16 mouse cellular contexts compared by ENCODE assay signal in genomic region chr8:91566503-91566869, GRCm38 (mm10).
A peak's percentile ranks its signal among the peaks of the same experiment; 100 is the strongest.
DNase-seq lines count a peak whose midpoint lies in the region; ATAC-seq and TF ChIP-seq lines count a peak whose summit lies in the region.
"Had no signal": no experiment of that assay in that cellular context is flagged by ENCODE, and none has a peak within 500 bp of the region (broad histone marks: within the 10 kb centered on the region; RNA-seq: fewer than 3 reads in every experiment).

No protein-coding gene starts in this region.

- intact Hi-C loops in heart, postnatal 25 days (cut with DNase I) = loop anchor here (10.0 kb wide), 1 partner anchor 58 kb away; no protein-coding TSS in a partner anchor

- H3K4me3 ChIP-seq in forebrain, embryonic 13.5 days = no peak overlapping the region
- H3K4me3 ChIP-seq in forebrain, embryonic 15.5 days = no peak overlapping the region
- H3K4me3 ChIP-seq in heart, embryonic 15.5 days = no peak overlapping the region
- no peak overlapping the region for H3K4me3 ChIP-seq in midbrain, embryonic 12.5 days
- no peak overlapping the region for H3K4me3 ChIP-seq in midbrain, embryonic 14.5 days (replicated peaks; ENCODE audit: low read depth, low read length)
- no peak overlapping the region for H3K4me3 ChIP-seq in stomach, postnatal 0 days (ENCODE audit: low read depth, low read length)
- H3K4me3 ChIP-seq: gastrocnemius, adult 2 months; liver, embryonic 13.5 days had no signal

- peak; percentile 20; the same call in 1 of the 2 replicates for ATAC-seq in forebrain, embryonic 13.5 days
- ATAC-seq in forebrain, embryonic 15.5 days (replicated peaks) = no peak
- ATAC-seq in heart, embryonic 15.5 days (replicated peaks; ENCODE audit: insufficient number of reproducible peaks, insufficient read depth, low FRiP score, low read depth) = no peak
- ATAC-seq in midbrain, embryonic 12.5 days (ENCODE audit: low FRiP score, low read depth) = peak; percentile 34; the same call in 1 of the 2 replicates
- no peak for ATAC-seq in midbrain, embryonic 14.5 days (ENCODE audit: low FRiP score, low TSS enrichment)
- no peak for ATAC-seq in stomach, postnatal 0 days (ENCODE audit: low FRiP score, low TSS enrichment)

- peak overlapping the region; percentile 2; the same call in 1 of the 2 replicates for H3K4me2 ChIP-seq in forebrain, embryonic 13.5 days
- H3K4me2 ChIP-seq in forebrain, embryonic 15.5 days (replicated peaks) = no peak overlapping the region
- peak overlapping the region; percentile 31; the same call in 1 of the 2 replicates for H3K4me2 ChIP-seq in heart, embryonic 15.5 days
- H3K4me2 ChIP-seq in midbrain, embryonic 12.5 days (replicated peaks) = peak overlapping the region; percentile 22
- no peak overlapping the region for H3K4me2 ChIP-seq in midbrain, embryonic 14.5 days (ENCODE audit: low read length)
- no peak overlapping the region for H3K4me2 ChIP-seq in stomach, postnatal 0 days (replicated peaks; ENCODE audit: low read depth)
- H3K4me2 ChIP-seq: liver, embryonic 13.5 days had no signal

- 24% methylated on average over 2 of the region's 2 CpGs for WGBS in forebrain, embryonic 13.5 days
- 26% methylated on average over 2 of the region's 2 CpGs for WGBS in forebrain, embryonic 15.5 days
- WGBS in heart, embryonic 15.5 days = 55% methylated on average over 2 of the region's 2 CpGs
- 20% methylated on average over 2 of the region's 2 CpGs for WGBS in midbrain, embryonic 12.5 days
- 3% methylated on average over 2 of the region's 2 CpGs for WGBS in midbrain, embryonic 14.5 days
- 66% methylated on average over 2 of the region's 2 CpGs for WGBS in stomach, postnatal 0 days

- no peaks in the 10 kb centered on the region for H3K9me3 ChIP-seq in forebrain, embryonic 13.5 days (replicated peaks)
- H3K9me3 ChIP-seq in forebrain, embryonic 15.5 days = no peaks in the 10 kb centered on the region
- no peaks in the 10 kb centered on the region for H3K9me3 ChIP-seq in heart, embryonic 15.5 days (replicated peaks)
- H3K9me3 ChIP-seq in midbrain, embryonic 12.5 days = no peaks in the 10 kb centered on the region
- no peaks in the 10 kb centered on the region for H3K9me3 ChIP-seq in midbrain, embryonic 14.5 days (ENCODE audit: control insufficient read depth, low read length)
- no peaks in the 10 kb centered on the region for H3K9me3 ChIP-seq in stomach, postnatal 0 days (ENCODE audit: control insufficient read depth, low read length)
- H3K9me3 ChIP-seq: liver, embryonic 13.5 days had no signal

- TF ChIP-seq CTCF in stomach, postnatal 0 days (IDR thresholded peaks at IDR 0.05; ENCODE audit: low read depth) = no peak

- no peaks in the 10 kb centered on the region for H3K36me3 ChIP-seq in forebrain, embryonic 13.5 days (ENCODE audit: poor library complexity, severe bottlenecking)
- no peaks in the 10 kb centered on the region for H3K36me3 ChIP-seq in forebrain, embryonic 15.5 days
- H3K36me3 ChIP-seq in heart, embryonic 15.5 days = no peaks in the 10 kb centered on the region
- H3K36me3 ChIP-seq in midbrain, embryonic 12.5 days = no peaks in the 10 kb centered on the region
- H3K36me3 ChIP-seq in midbrain, embryonic 14.5 days (ENCODE audit: control insufficient read depth, insufficient read depth, low read length) = no peaks in the 10 kb centered on the region
- H3K36me3 ChIP-seq in stomach, postnatal 0 days (ENCODE audit: control insufficient read depth, insufficient read depth, low read length) = no peaks in the 10 kb centered on the region
- H3K36me3 ChIP-seq: liver, embryonic 13.5 days had no signal

- H3K4me1 ChIP-seq in forebrain, embryonic 13.5 days = peaks cover 37% of the 10 kb centered on the region
- H3K4me1 ChIP-seq in forebrain, embryonic 15.5 days = peaks cover 41% of the 10 kb centered on the region
- peaks cover 48% of the 10 kb centered on the region for H3K4me1 ChIP-seq in heart, embryonic 15.5 days (replicated peaks)
- H3K4me1 ChIP-seq in midbrain, embryonic 12.5 days = peaks cover 33% of the 10 kb centered on the region
- H3K4me1 ChIP-seq in midbrain, embryonic 14.5 days (ENCODE audit: control insufficient read depth, insufficient read depth, low read length) = peaks cover 25% of the 10 kb centered on the region
- H3K4me1 ChIP-seq in stomach, postnatal 0 days (replicated peaks; ENCODE audit: control insufficient read depth, insufficient read depth) = 0 out of 2 replicates have a peak, but pooled peaks cover 5% of the 10 kb centered on the region

- H3K27me3 ChIP-seq in forebrain, embryonic 13.5 days = peaks cover 13% of the 10 kb centered on the region; the same call in 1 of the 2 replicates
- H3K27me3 ChIP-seq in forebrain, embryonic 15.5 days = no peaks in the 10 kb centered on the region
- no peaks in the 10 kb centered on the region for H3K27me3 ChIP-seq in heart, embryonic 15.5 days
- H3K27me3 ChIP-seq in midbrain, embryonic 12.5 days = peaks cover 16% of the 10 kb centered on the region; the same call in 1 of the 2 replicates
- no peaks in the 10 kb centered on the region for H3K27me3 ChIP-seq in midbrain, embryonic 14.5 days (ENCODE audit: control insufficient read depth, insufficient read depth, low read length)
- no peaks in the 10 kb centered on the region for H3K27me3 ChIP-seq in stomach, postnatal 0 days (ENCODE audit: control insufficient read depth, insufficient read depth, low read length)
- H3K27me3 ChIP-seq: liver, embryonic 13.5 days had no signal

- peak overlapping the region; percentile 40; the same call in 1 of the 2 replicates for H3K27ac ChIP-seq in forebrain, embryonic 13.5 days
- no peak overlapping the region for H3K27ac ChIP-seq in forebrain, embryonic 15.5 days (replicated peaks)
- H3K27ac ChIP-seq in heart, embryonic 15.5 days = peak overlapping the region; percentile 14; the same call in 1 of the 2 replicates
- peak overlapping the region; percentile 46; the same call in 1 of the 2 replicates for H3K27ac ChIP-seq in midbrain, embryonic 12.5 days (replicated peaks)
- no peak overlapping the region for H3K27ac ChIP-seq in midbrain, embryonic 14.5 days (replicated peaks; ENCODE audit: low read depth, low read length)
- peak overlapping the region; percentile 70; the same call in 1 of the 2 replicates for H3K27ac ChIP-seq in stomach, postnatal 0 days (replicated peaks)
- H3K27ac ChIP-seq: gastrocnemius, adult 2 months; liver, embryonic 13.5 days had no signal

- no peak overlapping the region for H3K9ac ChIP-seq in forebrain, embryonic 13.5 days
- H3K9ac ChIP-seq in forebrain, embryonic 15.5 days (replicated peaks) = no peak overlapping the region
- H3K9ac ChIP-seq in heart, embryonic 15.5 days = no peak overlapping the region
- no peak overlapping the region for H3K9ac ChIP-seq in midbrain, embryonic 12.5 days (replicated peaks)
- no peak overlapping the region for H3K9ac ChIP-seq in midbrain, embryonic 14.5 days (replicated peaks; ENCODE audit: low read length)
- no peak overlapping the region for H3K9ac ChIP-seq in stomach, postnatal 0 days (ENCODE audit: low read length)
- H3K9ac ChIP-seq: liver, embryonic 13.5 days had no signal

- DNase-seq in heart, postnatal 25 days (ENCODE audit: low spot score) = no peak
- DNase-seq in midbrain, embryonic 14.5 days = no peak
- no peak for DNase-seq in stomach, postnatal 0 days (ENCODE audit: low spot score)
- no peak for DNase-seq in lung, adult 18-20 months
- DNase-seq: adrenal gland, postnatal 10 days; cerebellum, adult 8-10 months; gastrocnemius, adult 2 months; kidney, adult 18-20 months; kidney, postnatal 36 days; liver, embryonic 13.5 days; lung, postnatal 10 days; thymus, postnatal 4 days had no signal

- no peak for TF ChIP-seq EP300 in stomach, postnatal 0 days (optimal IDR thresholded peaks at IDR 0.05)

Comparison
In these comparisons a context has a peak if more than half of its experiments do, and no peak if none do; other contexts are left out.
1. ATAC-seq: peak in forebrain, embryonic 13.5 days (single experiment) and midbrain, embryonic 12.5 days (single experiment); none in forebrain, embryonic 15.5 days (single experiment), heart, embryonic 15.5 days (single experiment), midbrain, embryonic 14.5 days (single experiment) and stomach, postnatal 0 days (single experiment).
2. H3K27ac ChIP-seq: peak in forebrain, embryonic 13.5 days (single experiment), heart, embryonic 15.5 days (single experiment), midbrain, embryonic 12.5 days (single experiment) and stomach, postnatal 0 days (single experiment); none in forebrain, embryonic 15.5 days (single experiment) and midbrain, embryonic 14.5 days (single experiment).
3. H3K4me2 ChIP-seq: peak in forebrain, embryonic 13.5 days (single experiment), heart, embryonic 15.5 days (single experiment) and midbrain, embryonic 12.5 days (single experiment); none in forebrain, embryonic 15.5 days (single experiment), midbrain, embryonic 14.5 days (single experiment) and stomach, postnatal 0 days (single experiment).